Mouse (Mus musculus) lung, postnatal 25 days (tissue): ENCODE measurements around the gene Map3k19.
A peak's percentile ranks its signal among the peaks of the same experiment; 100 is the strongest.

Source experiments
- DNase-seq: peaks from one replicate; pipeline ENCODE4 v3.0.0; 2022; ENCODE audit warnings: low spot score

Map3k19 gene

GRCm38 (mm10) chr1:127796752-127797151 is 58.1 kb downstream of the Map3k19 start:
- no peak for DNase-seq

- DNase-seq = no peak
These were observed 58.5 kb downstream of the Map3k19 start for GRCm38 (mm10) chr1:127796341-127796740.

DNA sequence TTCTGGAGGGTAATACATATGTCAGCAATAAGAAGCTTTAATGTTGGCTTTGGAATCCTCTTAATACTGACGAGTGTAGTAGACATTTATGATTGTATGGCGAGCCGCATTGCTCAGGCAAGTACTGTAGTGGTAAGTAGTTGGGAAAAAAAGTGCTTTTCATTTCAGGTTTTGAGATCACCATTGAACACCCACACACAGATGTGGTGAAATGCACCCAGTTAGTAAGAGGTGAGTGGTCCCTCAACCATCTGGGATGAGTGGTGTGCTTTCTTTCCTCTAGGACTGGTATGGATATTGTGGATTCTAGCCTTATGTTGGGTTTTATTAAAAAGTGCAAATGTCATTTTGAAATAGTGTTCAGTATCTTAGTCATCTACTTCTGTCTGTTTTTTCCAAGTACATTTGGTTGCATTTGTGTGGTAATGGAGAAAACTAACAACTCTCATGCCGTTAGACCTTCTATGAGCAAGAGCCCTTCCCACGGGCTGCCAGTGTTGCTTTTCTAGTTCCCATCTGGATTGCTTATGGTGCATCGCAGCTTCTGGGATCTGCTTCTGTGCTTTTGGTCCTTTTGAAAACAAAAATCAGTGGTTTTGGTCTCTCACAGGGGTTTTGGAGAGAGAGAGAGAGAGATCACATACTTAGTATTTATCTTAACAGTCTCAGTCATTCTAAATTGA is 59.6 kb downstream of the Map3k19 start:
- DNase-seq = no peak

GRCm38 (mm10) chr1:127793459-127793858 is 61.4 kb downstream of the Map3k19 start:
- DNase-seq = no peak

- DNase-seq = no peak
These were observed 65.9 kb downstream of the Map3k19 start for GRCm38 (mm10) chr1:127788943-127789342.

DNA sequence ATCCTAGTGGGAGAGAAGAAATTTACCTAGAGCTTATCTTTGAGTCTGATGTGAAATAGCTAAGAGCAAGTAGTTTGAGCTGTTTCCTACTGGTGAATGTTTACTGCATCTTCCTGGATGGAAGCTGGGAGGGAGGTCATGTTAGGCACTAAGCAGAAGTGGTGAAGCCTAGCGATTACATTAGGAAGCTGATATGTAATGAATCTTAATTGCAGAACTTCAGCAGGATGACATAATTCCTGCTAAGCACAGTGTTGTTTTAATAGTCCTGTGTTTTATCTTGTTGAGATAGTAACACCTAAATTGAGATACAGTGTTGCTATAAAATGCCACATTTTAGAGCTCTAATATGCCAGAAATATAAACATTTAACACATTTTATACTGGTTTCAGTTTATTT is 68.9 kb downstream of the Map3k19 start:
- no peak for DNase-seq

DNA sequence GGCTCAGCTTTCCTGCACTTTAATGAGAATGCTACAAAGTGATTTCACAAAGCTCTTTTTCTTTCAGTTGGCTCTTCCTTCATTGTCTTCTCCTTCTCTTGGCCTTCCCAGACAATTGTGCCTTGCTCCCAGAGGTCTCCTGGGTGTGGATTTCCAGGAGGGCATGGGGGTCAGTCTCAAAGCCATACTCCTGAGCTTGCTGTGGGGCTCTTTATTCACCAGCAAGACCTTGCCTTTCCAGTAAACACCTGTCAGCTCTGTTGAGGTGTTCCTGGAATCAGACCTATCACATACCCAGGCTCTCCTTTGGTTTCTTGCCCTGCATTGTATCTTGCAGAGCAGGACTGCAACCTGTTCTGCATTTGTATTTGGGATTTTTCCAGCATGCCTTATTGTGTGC is 71.0 kb downstream of the Map3k19 start:
- no peak for DNase-seq

DNA sequence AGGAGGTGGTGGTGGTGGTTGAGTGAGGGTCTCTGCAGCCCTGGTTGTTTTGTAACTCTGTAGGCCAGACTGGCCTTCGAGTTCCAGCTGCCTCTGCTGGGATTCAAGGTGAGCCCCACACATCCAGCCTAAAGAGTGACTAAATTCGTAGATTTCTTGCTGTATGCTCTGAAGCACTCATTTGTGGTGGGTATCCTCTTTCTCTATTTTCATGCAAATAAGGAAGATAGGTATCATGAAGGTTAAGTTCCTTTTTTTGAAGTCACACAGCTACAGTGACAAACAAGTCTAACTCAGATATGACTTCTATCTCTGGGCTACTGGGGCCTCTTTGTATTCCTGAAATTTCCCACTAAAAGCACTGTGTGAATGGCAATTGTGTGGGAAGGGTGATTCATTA is 74.0 kb downstream of the Map3k19 start:
- DNase-seq = no peak

- no peak for DNase-seq
These were observed 74.7 kb downstream of the Map3k19 start for GRCm38 (mm10) chr1:127780142-127780541.

GRCm38 (mm10) chr1:127778611-127779010 is 76.2 kb downstream of the Map3k19 start:
- DNase-seq = no peak

- peak; percentile 13 for DNase-seq
These were observed 78.6 kb downstream of the Map3k19 start for GRCm38 (mm10) chr1:127776246-127776645.

DNA sequence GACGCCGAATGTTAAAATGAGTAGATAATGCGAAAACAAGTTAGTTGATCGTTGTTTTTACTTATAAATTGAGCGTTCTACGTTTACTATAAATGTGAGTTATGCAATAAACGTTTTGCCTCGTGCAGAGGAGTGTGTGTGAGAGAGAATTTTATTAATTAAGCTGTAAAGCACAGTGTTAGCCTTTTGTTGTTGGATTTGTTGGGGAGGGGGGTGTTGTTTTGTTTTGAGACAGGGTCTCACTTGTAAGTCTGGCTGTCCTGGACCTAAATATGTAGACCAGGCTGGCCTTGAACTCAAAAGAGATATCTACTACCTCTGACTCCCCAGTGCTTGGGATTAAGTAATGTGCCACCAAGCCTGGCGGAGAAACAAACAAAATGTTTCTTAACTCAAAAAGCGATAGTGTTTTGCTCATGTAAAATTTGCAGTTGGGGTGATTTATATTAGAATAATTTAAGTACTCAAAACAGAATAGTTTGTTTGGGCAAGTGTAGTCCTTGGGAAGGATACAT is 79.6 kb downstream of the Map3k19 start:
- DNase-seq = no peak

GRCm38 (mm10) chr1:127774501-127774880 is 80.3 kb downstream of the Map3k19 start:
- DNase-seq = peak; percentile 48

GRCm38 (mm10) chr1:127773803-127774500 is 80.9 kb downstream of the Map3k19 start, which contains the start of gene Ccnt2:
Gene Ccnt2 (plus strand): TSS chr1:127774164.
- peak; percentile 99 for DNase-seq

- DNase-seq = no peak
These were observed 81.5 kb downstream of the Map3k19 start for GRCm38 (mm10) chr1:127773198-127773802.

- DNase-seq = no peak
These were observed 88.1 kb downstream of the Map3k19 start for GRCm38 (mm10) chr1:127766741-127767140.

- peak; percentile 19 for DNase-seq
These were observed 89.4 kb downstream of the Map3k19 start for GRCm38 (mm10) chr1:127765468-127765867.
